Mouse (Mus musculus) brain, adult 10 weeks (tissue): ENCODE data around the gene Hmcn2. TPM values are rescaled to one million over a fixed set of nuclear protein-coding genes. Genes with fewer than 3 reads are reported as not detected.

Experiments used
- polyA plus RNA-seq: library from polyadenylated mRNA; stranded (reverse); fragments of 350-450 nt; fragmentation: Illumina TruSeq; extraction: RNeasy Lipid Tissue Mini Kit (QIAGEN cat#74804); gene quantifications from one replicate; pipeline ENCODE4 v1.2.3, GENCODE M21; 2015; ENCODE audit warnings: low read depth, low replicate concordance

The Hmcn2 gene
- 0.42 TPM for polyA plus RNA-seq

GRCm38 (mm10) chr2:31314007-31314465 lies at the start of gene Hmcn2:
TSS of gene Hmcn2 (plus strand) at chr2:31314415.

GRCm38 (mm10) chr2:31469931-31470682 lies 155.9 kb downstream of the Hmcn2 start, which contains the start of gene Ass1:
TSS of gene Ass1 (plus strand) at chr2:31470207.

Other genes with a start within 250 kb of the Hmcn2 start
- 94.0 TPM for gene Fnbp1, start 172.4 kb upstream of the Hmcn2 start, polyA plus RNA-seq
- 24.5 TPM for gene Gpr107, start 162.1 kb upstream of the Hmcn2 start, polyA plus RNA-seq
- 146 TPM for gene Ncs1, start 68.6 kb upstream of the Hmcn2 start, polyA plus RNA-seq
- gene Ass1, start 155.8 kb downstream of the Hmcn2 start, polyA plus RNA-seq, result 57.9 TPM